Mouse (Mus musculus) olfactory bulb, adult 2 months (tissue): ENCODE data around the gene Snn. TPM values are rescaled to one million over a fixed set of nuclear protein-coding genes. Genes with fewer than 3 reads are reported as not detected.

ENCODE experiments used
- H3K27ac ChIP-seq: fragments of 200-500 bp; 2 replicates; pipeline ENCODE4 v1.5.1; 2012; ENCODE audit warnings: low read depth, low read length; ENCODE audit not compliant: insufficient read depth
- H3K4me1 ChIP-seq: fragments of 200-500 bp; 2 replicates; pipeline ENCODE4 v1.6.1; 2012; ENCODE audit warnings: low read length; ENCODE audit not compliant: control insufficient read depth, insufficient read depth
- H3K4me3 ChIP-seq: fragments of 200-500 bp; 2 replicates; pipeline ENCODE4 v1.5.1; 2012; ENCODE audit warnings: mild to moderate bottlenecking, low read depth, low read length, moderate library complexity; ENCODE audit not compliant: insufficient read depth
- CTCF ChIP-seq: fragments of 200-500 bp; IDR thresholded peaks from 2 replicates; pipeline ENCODE4 v1.5.1; 2012; ENCODE audit warnings: low read depth, mild to moderate bottlenecking, low read length, moderate library complexity; ENCODE audit not compliant: insufficient read depth
- POLR2A ChIP-seq: fragments of 200-500 bp; IDR thresholded peaks from 2 replicates; pipeline ENCODE4 v1.6.1; 2012; ENCODE audit warnings: mild to moderate bottlenecking, low read depth, low read length, moderate library complexity; ENCODE audit not compliant: insufficient read depth
- WGBS: fragments of 180-500 bp; shearing (Covaris S2); methylation state at CpG from one replicate; pipeline ENCODE4 v1.1.7; 2018; 5-methylcytosine and 5-hydroxymethylcytosine counted together
- polyA plus RNA-seq: library from polyadenylated mRNA; stranded (reverse); fragments of >200 nt; gene quantifications from 2 replicates; pipeline ENCODE4 v1.2.4, GENCODE M21; 2012; ENCODE audit warnings: low replicate concordance; ENCODE audit not compliant: missing spikeins, insufficient read depth, insufficient read length

Gene Snn
- polyA plus RNA-seq, 1 experiment = 106 TPM

DNA sequence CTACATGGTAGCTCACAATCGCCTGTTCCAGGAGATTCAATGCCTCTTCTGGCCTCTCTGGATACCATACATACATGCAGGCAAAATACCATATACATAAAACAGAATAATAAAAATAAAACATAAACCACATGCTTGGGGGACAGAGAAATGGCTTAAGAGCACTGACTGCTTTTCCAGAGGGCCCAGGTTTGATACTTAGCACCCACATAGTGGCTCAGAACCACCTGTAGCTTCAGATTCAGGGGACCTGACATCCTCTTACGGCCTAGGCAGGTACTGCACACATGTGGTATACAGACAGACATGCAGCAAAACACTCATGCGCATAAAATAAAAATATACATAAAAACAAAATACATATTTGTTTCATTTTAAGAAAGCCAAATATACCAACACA lies 25.6 kb downstream of the Snn start:
- Histone ChIP-seq H3K4me3 (no peak overlapping the region), H3K27ac (no peak overlapping the region), H3K4me1 (peaks cover 21% of the 10 kb centered on the region)
- 88% methylated on average over 3 of the region's 3 CpGs for WGBS
- TF ChIP-seq POLR2A (no peak), CTCF (no peak)

DNA sequence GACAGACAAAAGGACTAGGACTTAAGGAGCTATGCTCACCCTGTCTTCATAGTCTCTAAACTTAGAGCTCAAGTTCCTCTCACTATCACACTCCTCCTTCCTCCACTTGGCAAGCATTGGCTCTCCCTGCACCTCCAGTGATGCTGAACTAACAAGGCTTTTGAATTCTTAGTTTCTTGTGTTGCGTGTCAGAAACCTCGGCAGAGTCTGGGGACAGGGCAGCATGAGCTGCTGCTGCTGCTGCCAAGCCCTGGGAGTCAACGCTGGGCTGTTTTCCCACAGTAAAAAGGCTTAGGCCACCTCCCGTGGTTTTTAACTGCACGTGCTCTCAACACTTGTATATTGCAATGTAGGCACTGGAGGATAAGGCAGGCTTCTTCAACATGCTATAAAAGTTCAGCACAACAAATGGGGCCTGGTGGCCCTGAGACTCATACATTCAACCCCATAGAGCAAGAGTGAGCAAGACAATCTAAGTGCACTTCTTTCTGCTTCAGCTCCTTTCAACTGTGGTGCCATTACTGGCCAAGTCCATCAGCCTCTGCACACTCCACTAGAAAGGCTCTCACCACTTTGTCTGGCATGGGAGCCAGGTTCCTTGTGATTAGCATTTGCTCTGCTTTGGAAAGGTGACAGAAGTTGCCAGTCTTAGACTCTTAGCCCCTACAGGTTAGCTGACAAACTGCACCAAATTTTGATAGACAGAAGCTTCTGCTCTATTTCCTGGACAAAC lies 26.3 kb downstream of the Snn start:
- Histone ChIP-seq H3K4me1 (peaks cover 25% of the 10 kb centered on the region), H3K4me3 (no peak overlapping the region), H3K27ac (peak overlapping the region; percentile 78)
- no peak for TF ChIP-seq CTCF
- TF ChIP-seq POLR2A = no peak
- 17% methylated on average over 5 of the region's 5 CpGs for WGBS

DNA sequence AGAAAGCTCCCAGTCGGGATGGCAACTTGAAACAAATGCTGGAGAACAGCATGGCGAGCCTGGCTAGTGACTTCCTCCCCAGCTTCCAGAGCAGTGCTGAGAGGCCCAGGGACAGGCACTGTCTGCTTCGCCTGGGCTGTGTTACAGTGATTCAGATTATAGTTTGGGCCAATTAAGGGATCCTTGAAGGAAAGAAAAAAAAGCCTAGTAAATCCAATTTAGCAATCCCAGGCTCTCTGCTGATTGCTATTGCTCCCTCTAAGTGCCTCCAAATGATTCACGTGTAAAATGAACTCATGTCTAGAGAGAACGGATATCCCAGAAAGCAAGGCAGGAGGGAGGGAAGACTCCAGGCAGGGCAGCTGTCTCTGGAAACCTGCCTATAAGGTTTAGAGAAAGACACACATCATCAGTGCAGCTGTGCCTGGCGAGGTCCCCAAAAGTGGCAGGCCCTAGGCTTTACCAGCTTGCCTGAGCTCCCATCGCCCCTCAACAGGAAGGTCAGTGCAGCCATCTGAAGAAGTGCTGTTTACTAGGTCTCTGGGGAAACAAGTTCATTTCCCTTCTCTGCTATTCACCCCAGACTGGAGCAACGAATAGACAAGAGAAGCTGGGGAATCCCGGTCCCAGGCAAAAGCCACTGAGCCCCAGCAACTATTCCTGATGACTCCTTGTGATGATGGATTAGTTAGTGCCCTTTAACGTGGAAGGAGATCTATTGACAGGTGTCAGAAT lies 30.3 kb downstream of the Snn start:
- no peak overlapping the region for H3K4me3 ChIP-seq
- H3K4me1 ChIP-seq = peaks cover 36% of the 10 kb centered on the region
- 35% methylated on average over 10 of the region's 10 CpGs for WGBS
- H3K27ac ChIP-seq = peak overlapping the region; percentile 65
- TF ChIP-seq CTCF (no peak), POLR2A (no peak)

DNA sequence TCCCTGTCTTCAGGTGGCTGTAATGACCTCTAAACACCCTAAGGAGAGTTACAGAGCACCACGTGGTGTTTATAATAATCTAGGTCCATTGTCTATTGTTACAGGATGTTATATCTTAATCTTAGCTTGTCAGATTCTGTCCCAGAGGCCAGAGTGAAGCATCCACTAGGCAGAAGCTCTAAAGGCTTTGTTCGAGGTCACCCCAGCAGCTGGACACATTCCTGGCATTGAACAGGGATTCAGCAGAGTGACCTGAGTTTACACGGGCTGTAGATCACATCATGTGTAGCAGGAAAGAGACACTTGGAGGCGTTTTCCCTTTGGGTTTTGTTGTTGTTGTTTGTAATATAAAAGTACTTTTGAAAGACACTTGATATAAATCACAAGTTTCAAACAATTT lies 31.3 kb downstream of the Snn start:
- no peak for TF ChIP-seq POLR2A
- no peak for TF ChIP-seq CTCF
- H3K4me1 ChIP-seq = peaks cover 33% of the 10 kb centered on the region
- 72% methylated on average over 4 of the region's 4 CpGs for WGBS
- H3K4me3 ChIP-seq = no peak overlapping the region
- H3K27ac ChIP-seq = peak overlapping the region; percentile 49; the same call in 1 of the 2 replicates

DNA sequence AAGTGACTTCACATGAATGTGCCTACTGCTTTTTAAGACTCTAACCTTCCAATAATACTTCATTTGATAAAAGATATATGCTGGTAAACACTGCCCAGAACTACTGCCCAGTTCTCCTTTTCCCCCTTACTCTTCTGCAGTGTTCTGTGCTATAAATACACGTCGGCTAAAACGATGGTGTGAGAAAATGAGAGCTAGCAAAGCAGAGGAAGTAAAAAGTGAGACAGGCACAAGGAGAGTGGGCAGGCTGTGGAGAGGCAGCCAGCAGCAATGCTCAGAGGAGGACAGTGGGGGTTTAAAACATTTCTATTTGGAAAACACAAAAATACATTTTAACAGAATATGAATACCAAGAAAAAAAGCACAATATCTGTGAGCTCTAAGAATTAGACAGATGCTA lies 31.8 kb downstream of the Snn start:
- peak overlapping the region; percentile 63 for H3K27ac ChIP-seq
- no peak for TF ChIP-seq CTCF
- TF ChIP-seq POLR2A = no peak

DNA sequence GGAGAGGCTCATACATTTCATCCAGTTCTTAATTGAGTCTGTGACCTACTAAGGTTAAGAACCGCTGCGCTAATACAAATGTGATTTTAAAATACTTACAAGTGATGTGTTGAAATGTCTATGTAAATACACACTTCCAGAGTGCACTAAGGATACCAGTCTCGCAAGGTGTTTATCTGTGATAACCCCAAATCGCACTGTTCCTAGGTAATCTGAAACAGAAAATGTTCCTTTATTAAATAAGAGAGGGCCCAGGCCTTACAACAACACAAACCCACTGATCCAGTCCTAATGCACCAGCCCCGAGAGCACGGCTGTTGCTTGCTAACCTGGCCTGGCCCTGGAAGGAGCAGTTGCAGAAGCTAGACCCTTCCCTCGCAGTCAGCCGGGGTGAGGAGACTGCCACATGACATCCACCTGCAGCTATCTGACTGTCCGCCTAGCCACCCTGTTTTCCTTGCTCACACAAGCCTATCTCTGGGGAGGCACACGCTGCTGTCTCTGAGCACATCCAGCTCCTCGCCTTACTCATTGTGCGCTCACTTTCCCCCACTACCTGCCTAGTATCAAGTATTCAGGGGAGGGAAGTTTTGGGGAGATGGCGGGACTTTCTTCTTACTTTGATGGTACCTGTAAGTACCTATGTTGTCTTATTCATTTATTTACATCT lies 33.1 kb downstream of the Snn start:
- 88% methylated on average over 13 of the region's 13 CpGs for WGBS
- TF ChIP-seq CTCF (no peak), POLR2A (no peak)
- H3K27ac ChIP-seq = peak overlapping the region; percentile 69
- H3K4me3 ChIP-seq = no peak overlapping the region
- peaks cover 23% of the 10 kb centered on the region for H3K4me1 ChIP-seq

More for the DNA sequence above, 31.8 kb downstream of the Snn start:
- no peak overlapping the region for H3K4me3 ChIP-seq
- 15% methylated on average over 3 of the region's 3 CpGs for WGBS
- peaks cover 31% of the 10 kb centered on the region for H3K4me1 ChIP-seq

DNA sequence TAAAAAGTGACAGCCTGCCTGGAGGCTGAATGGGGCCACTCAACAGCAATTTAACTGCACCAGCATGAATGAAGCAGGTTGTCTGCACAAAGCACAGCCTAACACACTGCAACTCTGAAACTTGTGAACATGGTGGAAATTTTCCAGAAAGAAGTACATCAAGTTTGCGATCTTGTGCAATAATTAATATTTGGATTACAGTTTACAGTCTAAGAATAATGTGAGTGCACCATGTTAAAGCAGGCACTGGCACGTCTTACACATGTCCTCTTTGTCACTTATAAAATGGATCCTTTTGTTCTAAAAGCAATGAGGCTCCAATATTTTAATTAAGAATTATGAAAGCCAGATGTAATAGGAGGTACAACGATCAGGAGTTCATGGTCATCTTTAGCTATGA lies 36.6 kb downstream of the Snn start:
- H3K27ac ChIP-seq = peak overlapping the region; percentile 44; the same call in 1 of the 2 replicates
- WGBS = 69% methylated on average over 3 of the region's 3 CpGs
- no peak overlapping the region for H3K4me3 ChIP-seq
- H3K4me1 ChIP-seq = peaks cover 11% of the 10 kb centered on the region
- TF ChIP-seq POLR2A = no peak
- no peak for TF ChIP-seq CTCF

DNA sequence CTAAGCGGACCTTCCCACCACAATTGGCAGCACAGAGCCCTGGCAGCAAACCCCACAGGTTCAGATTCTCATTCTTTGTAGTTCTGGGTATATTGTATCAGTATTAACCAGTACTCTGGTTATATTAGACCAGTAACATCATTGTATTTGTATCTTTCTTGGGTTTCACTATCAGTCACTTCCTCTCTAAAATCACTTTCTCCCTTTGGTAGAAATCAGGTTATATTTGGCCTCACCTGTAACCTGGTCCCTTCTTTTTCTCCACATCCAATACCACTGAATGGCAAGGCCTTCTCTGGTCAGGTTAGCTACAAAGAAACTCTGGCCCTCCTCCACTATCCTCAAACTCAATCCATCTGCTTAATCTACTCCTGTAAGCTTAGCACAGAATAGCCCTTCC lies 44.2 kb downstream of the Snn start:
- Histone ChIP-seq H3K4me1 (peaks cover 3% of the 10 kb centered on the region; the same call in 1 of the 2 replicates), H3K4me3 (no peak overlapping the region), H3K27ac (peak overlapping the region; percentile 83)
- whole genome bisulfite sequencing = 57% methylated on average over 1 of the region's 1 CpGs
- TF ChIP-seq POLR2A (no peak), CTCF (no peak)
